Mouse (Mus musculus) urinary bladder, postnatal 25 days (tissue): ENCODE measurements around the gene 2310046K23Rik.
"Not testable (repeated sequence)": the region's sequence is repeated elsewhere in the genome, so short reads cannot be mapped to it uniquely, and the experiment has no call there.

Experiments
- DNase-seq: peaks from one replicate; pipeline ENCODE4 v3.0.0; 2022; ENCODE audit warnings: low spot score

Gene 2310046K23Rik

GRCm38 (mm10) chr3:92534411-92534810, at the start of gene 2310046K23Rik:
Gene 2310046K23Rik (minus strand): TSS chr3:92534511.
- DNase-seq = no peak

- DNase-seq = no peak
These were observed 49.0 kb upstream of the 2310046K23Rik start for GRCm38 (mm10) chr3:92583164-92583826.

GRCm38 (mm10) chr3:92579508-92579907, 45.2 kb upstream of the 2310046K23Rik start:
- no peak for DNase-seq

GRCm38 (mm10) chr3:92578652-92579413, 44.5 kb upstream of the 2310046K23Rik start:
- no peak for DNase-seq

- DNase-seq = peak; percentile 31
These were observed 39.2 kb upstream of the 2310046K23Rik start, which contains the start of gene Ivl for GRCm38 (mm10) chr3:92573449-92574041. Gene Ivl (minus strand): TSS chr3:92573735.

GRCm38 (mm10) chr3:92572514-92573155, 38.3 kb upstream of the 2310046K23Rik start:
- DNase-seq = no peak

- DNase-seq = no peak
These were observed 34.4 kb upstream of the 2310046K23Rik start for GRCm38 (mm10) chr3:92568752-92569151.

GRCm38 (mm10) chr3:92565418-92565817, 31.1 kb upstream of the 2310046K23Rik start:
- DNase-seq = no peak

- no peak for DNase-seq
These were observed 22.0 kb downstream of the 2310046K23Rik start for GRCm38 (mm10) chr3:92512325-92512724.

- DNase-seq = no peak
These were observed 23.5 kb downstream of the 2310046K23Rik start for GRCm38 (mm10) chr3:92510786-92511185.

GRCm38 (mm10) chr3:92508185-92508584, 26.1 kb downstream of the 2310046K23Rik start:
- DNase-seq = no peak

- no peak for DNase-seq
These were observed 30.8 kb downstream of the 2310046K23Rik start for GRCm38 (mm10) chr3:92503528-92503927.

GRCm38 (mm10) chr3:92500393-92500792, 33.9 kb downstream of the 2310046K23Rik start, which contains the start of gene Sprr4:
Gene Sprr4 (minus strand): TSS chr3:92500493.
- DNase-seq = no peak

- not testable (repeated sequence) for DNase-seq
These were observed 44.0 kb downstream of the 2310046K23Rik start for GRCm38 (mm10) chr3:92490262-92490661.

- DNase-seq = no peak
These were observed 48.0 kb downstream of the 2310046K23Rik start for GRCm38 (mm10) chr3:92486307-92486706.

- DNase-seq = no peak
These were observed 48.4 kb downstream of the 2310046K23Rik start, which contains the start of gene Sprr1a for GRCm38 (mm10) chr3:92485863-92486262. Gene Sprr1a (minus strand): TSS chr3:92485895.
